Mouse (Mus musculus) midbrain, embryonic 12.5 days (tissue): ENCODE measurements around the gene Drg1. TPM values are rescaled to one million over a fixed set of nuclear protein-coding genes. Genes with fewer than 3 reads are reported as not detected.

ENCODE experiments used
- ATAC-seq: fragments of 200-750 bp; cut with Nextera tagmentation; 2 replicates; pipeline ENCODE4 v1.8.0; 2017; ENCODE audit warnings: low read depth, moderate TSS enrichment, moderate library complexity; ENCODE audit not compliant: low FRiP score
- H3K27ac ChIP-seq: fragments of 300-500 bp; sonication (generic); replicated peaks from 2 replicates; pipeline ENCODE4 v1.5.1; 2016; ENCODE audit warnings: mild to moderate bottlenecking
- H3K27me3 ChIP-seq: fragments of 300-500 bp; sonication (generic); 2 replicates; pipeline ENCODE4 v1.6.1; 2016; ENCODE audit warnings: mild to moderate bottlenecking
- H3K36me3 ChIP-seq: fragments of 300-500 bp; sonication (generic); 2 replicates; pipeline ENCODE4 v1.6.1; 2016
- H3K4me1 ChIP-seq: fragments of 300-500 bp; sonication (generic); 2 replicates; pipeline ENCODE4 v1.6.1; 2016
- H3K4me2 ChIP-seq: fragments of 300-500 bp; sonication (generic); replicated peaks from 2 replicates; pipeline ENCODE4 v1.6.1; 2016; ENCODE audit warnings: mild to moderate bottlenecking, moderate library complexity
- H3K4me3 ChIP-seq: fragments of 300-500 bp; sonication (generic); 2 replicates; pipeline ENCODE4 v1.5.1; 2016; ENCODE audit warnings: mild to moderate bottlenecking
- H3K9ac ChIP-seq: fragments of 300-500 bp; sonication (generic); replicated peaks from 2 replicates; pipeline ENCODE4 v1.6.1; 2016; ENCODE audit warnings: mild to moderate bottlenecking, moderate library complexity
- H3K9me3 ChIP-seq: fragments of 300-500 bp; sonication (generic); 2 replicates; pipeline ENCODE4 v1.6.1; 2016; ENCODE audit warnings: mild to moderate bottlenecking
- WGBS: fragments of 180-500 bp; shearing (Covaris S2); methylation state at CpG from one replicate; pipeline ENCODE4 v1.1.7; 2016; 5-methylcytosine and 5-hydroxymethylcytosine counted together
- polyA plus RNA-seq: library from polyadenylated mRNA; unstranded; fragments of >200 nt; fragmentation: Nextera tagmentation; extraction: Ambion mirVana; gene quantifications from 2 replicates; pipeline ENCODE4 v1.2.1, GENCODE M21; 2016

Gene Drg1
- polyA plus RNA-seq, 1 experiment from 2014 or later, result 285 TPM

DNA sequence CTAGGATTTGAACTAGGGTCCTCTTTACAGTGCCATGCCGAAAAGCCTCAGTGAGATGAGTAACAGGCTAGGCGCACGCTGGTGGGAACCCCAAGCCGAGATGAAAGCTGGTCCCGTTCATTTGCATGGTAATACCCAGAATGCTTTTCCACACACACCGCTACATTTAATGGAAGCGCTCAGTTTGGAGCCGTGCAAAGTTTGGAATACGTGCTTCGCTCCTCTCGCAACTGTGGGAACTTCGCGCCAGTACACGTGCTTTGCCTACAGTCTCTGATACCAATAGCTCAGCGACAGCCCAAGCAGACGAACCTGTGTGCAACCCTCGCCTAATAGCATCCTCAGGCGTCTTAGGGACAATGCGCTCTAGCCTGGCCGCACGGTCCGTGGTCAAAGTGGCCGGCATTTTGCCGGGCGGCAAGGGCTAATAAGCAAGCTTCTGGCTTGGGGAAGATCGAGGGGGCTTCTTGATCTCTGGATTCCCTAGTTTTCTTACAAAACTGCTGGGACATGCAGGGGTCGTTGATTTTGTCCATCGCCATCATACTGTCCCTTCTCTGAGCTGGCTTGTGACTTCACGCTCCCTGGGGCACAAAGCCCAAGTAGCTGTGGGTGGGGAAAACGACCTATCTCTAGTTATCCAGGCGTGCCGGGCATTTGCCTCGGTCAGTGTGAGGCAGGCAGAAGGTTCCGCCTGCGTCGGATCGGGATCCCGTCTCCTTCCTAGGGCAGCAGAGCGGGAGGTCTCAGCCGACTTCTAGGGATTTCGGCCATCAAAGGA is 22.5 kb upstream of the Drg1 start, which contains the start of gene Patz1:
Patz1 (plus strand) TSS at position 354 of the 781 bp plus-strand sequence.
- WGBS, result under 1% methylated on average over 41 of the region's 41 CpGs
- H3K4me2 ChIP-seq, result peak within 1 kb of the TSS; percentile 99
- H3K36me3 ChIP-seq, result peaks cover 6% of the 10 kb centered on the region

DNA sequence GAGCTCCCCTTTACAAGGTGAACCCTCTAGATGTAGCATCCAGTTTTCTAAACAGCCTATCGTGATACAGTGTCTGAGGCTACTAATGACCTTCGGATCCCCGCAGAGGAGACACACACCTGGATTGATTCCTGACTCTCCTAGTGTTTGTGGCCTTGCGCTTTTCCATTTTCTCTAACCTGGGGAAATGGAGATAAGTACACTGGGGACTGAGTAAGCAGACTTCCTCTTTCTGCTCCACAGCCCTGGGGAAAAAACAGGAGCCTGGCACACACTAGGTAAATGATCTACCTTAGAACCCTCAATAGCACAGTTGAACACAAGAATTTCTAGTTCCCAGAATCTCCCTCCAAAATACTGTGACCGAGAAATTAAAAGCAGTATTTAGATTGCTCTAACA is 21.7 kb upstream of the Drg1 start:
- H3K4me1 ChIP-seq, result peaks cover 13% of the 10 kb centered on the region
- peak overlapping the region; percentile 74 for H3K4me3 ChIP-seq
- H3K36me3 ChIP-seq, result no peaks in the 10 kb centered on the region
- peak overlapping the region; percentile 100 for H3K27ac ChIP-seq
- no peaks in the 10 kb centered on the region for H3K9me3 ChIP-seq
- no peak for ATAC-seq
- H3K27me3 ChIP-seq, result peaks cover 5% of the 10 kb centered on the region; the same call in 1 of the 2 replicates
- peak overlapping the region; percentile 97; the same call in 1 of the 2 replicates for H3K9ac ChIP-seq
- H3K4me2 ChIP-seq, result peak overlapping the region; percentile 99
- 64% methylated on average over 5 of the region's 5 CpGs for WGBS

More for the DNA sequence above, 22.5 kb upstream of the Drg1 start, which contains the start of gene Patz1:
- Histone ChIP-seq H3K27me3 (peaks cover 5% of the 10 kb centered on the region; the same call in 1 of the 2 replicates), H3K9me3 (no peaks in the 10 kb centered on the region), H3K4me1 (peaks cover 21% of the 10 kb centered on the region), H3K9ac (peak within 1 kb of the TSS; percentile 97), H3K4me3 (peak within 1 kb of the TSS; percentile 74), H3K27ac (peak within 1 kb of the TSS; percentile 100)
- peak; percentile 9; the same call in 1 of the 2 replicates for ATAC-seq

DNA sequence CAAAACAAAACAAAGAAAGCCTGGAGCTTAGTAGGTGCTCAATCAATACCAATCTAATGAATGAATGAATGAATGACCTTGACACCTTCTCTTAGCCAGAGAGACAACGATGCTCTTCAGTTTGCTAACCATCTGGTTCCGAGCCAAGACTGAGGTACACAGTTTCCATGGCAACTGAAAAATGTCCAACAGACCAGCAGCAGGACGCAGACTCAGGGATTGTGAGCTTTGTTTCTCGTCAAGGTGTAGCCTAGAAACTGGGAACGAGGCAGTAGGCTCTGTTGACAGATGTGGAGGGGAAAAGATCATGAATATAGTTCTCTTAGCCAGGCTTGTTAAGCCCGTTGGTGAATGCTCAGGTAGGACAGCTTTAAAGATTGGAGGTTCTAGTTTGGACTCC is 20.9 kb upstream of the Drg1 start:
- no peak overlapping the region for H3K9ac ChIP-seq
- no peak for ATAC-seq
- no peak overlapping the region for H3K4me3 ChIP-seq
- 30% methylated on average over 6 of the region's 6 CpGs for WGBS
- H3K4me1 ChIP-seq, result peaks cover 13% of the 10 kb centered on the region
- H3K27ac ChIP-seq, result no peak overlapping the region
- H3K4me2 ChIP-seq, result no peak overlapping the region
- H3K27me3 ChIP-seq, result peaks cover 5% of the 10 kb centered on the region; the same call in 1 of the 2 replicates
- no peaks in the 10 kb centered on the region for H3K36me3 ChIP-seq
- H3K9me3 ChIP-seq, result no peaks in the 10 kb centered on the region

DNA sequence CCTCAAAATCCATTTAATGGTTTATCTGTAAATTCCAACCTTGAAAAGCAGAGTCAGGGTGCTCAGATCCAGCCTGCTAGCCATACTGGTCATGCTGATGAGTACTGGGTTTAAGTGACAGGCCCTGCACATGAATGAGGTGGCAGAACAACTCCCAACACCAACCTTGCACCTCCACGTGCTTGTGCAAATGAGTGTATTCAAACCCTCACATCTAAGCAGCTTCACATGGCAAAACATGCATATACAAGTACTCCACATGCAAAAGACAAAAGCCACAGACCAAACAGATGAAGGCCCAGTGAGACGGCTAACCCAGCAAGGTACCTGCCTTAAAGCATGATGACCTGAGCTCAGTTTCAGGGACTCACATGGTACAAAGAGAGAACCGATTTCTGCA is 19.7 kb upstream of the Drg1 start:
- H3K36me3 ChIP-seq, result no peaks in the 10 kb centered on the region
- no peak overlapping the region for H3K27ac ChIP-seq
- peaks cover 5% of the 10 kb centered on the region; the same call in 1 of the 2 replicates for H3K27me3 ChIP-seq
- H3K4me3 ChIP-seq, result no peak overlapping the region
- no peak for ATAC-seq
- 81% methylated on average over 3 of the region's 3 CpGs for WGBS
- H3K4me1 ChIP-seq, result peaks cover 13% of the 10 kb centered on the region
- H3K9me3 ChIP-seq, result no peaks in the 10 kb centered on the region
- H3K4me2 ChIP-seq, result no peak overlapping the region
- no peak overlapping the region for H3K9ac ChIP-seq

GRCm38 (mm10) chr11:3283645-3284044 is 17.4 kb upstream of the Drg1 start:
- peaks cover 5% of the 10 kb centered on the region; the same call in 1 of the 2 replicates for H3K27me3 ChIP-seq
- H3K4me3 ChIP-seq, result no peak overlapping the region
- H3K9ac ChIP-seq, result no peak overlapping the region
- ATAC-seq, result no peak
- H3K27ac ChIP-seq, result no peak overlapping the region
- H3K9me3 ChIP-seq, result no peaks in the 10 kb centered on the region
- H3K4me2 ChIP-seq, result no peak overlapping the region
- H3K4me1 ChIP-seq, result peaks cover 13% of the 10 kb centered on the region
- WGBS, result 93% methylated on average over 6 of the region's 6 CpGs
- H3K36me3 ChIP-seq, result no peaks in the 10 kb centered on the region

DNA sequence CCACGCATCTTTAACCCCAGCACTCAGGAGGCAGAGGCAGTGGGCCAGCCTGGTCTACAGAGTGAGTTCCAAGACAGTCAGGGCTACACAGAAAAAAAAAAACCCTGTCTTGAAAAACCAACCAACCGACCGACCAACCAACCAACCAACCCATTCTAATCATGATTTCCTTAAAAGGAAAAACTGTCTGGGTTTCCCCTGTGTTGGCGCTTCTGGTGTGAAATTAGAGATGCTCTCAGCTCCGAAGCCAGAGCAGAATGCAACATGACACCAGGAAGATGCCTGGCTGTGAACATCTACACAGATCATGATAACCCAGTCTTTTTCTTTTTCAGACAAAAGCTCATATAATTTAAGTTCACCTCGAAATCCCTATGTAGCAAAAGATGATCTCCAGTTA is 16.7 kb upstream of the Drg1 start:
- Histone ChIP-seq H3K9me3 (no peaks in the 10 kb centered on the region), H3K4me1 (peaks cover 9% of the 10 kb centered on the region), H3K36me3 (no peaks in the 10 kb centered on the region), H3K9ac (no peak overlapping the region), H3K27me3 (peaks cover 5% of the 10 kb centered on the region; the same call in 1 of the 2 replicates), H3K4me3 (no peak overlapping the region), H3K27ac (no peak overlapping the region), H3K4me2 (no peak overlapping the region)
- WGBS, result 82% methylated on average over 6 of the region's 6 CpGs
- ATAC-seq, result no peak

- Histone ChIP-seq H3K9me3 (no peaks in the 10 kb centered on the region), H3K9ac (no peak overlapping the region), H3K4me1 (no peaks in the 10 kb centered on the region), H3K4me3 (no peak overlapping the region), H3K36me3 (no peaks in the 10 kb centered on the region), H3K27ac (no peak overlapping the region), H3K27me3 (no peaks in the 10 kb centered on the region), H3K4me2 (no peak overlapping the region)
- 80% methylated on average over 2 of the region's 2 CpGs for WGBS
- ATAC-seq, result no peak
Measured at GRCm38 (mm10) chr11:3279729-3280128, 13.5 kb upstream of the Drg1 start.

DNA sequence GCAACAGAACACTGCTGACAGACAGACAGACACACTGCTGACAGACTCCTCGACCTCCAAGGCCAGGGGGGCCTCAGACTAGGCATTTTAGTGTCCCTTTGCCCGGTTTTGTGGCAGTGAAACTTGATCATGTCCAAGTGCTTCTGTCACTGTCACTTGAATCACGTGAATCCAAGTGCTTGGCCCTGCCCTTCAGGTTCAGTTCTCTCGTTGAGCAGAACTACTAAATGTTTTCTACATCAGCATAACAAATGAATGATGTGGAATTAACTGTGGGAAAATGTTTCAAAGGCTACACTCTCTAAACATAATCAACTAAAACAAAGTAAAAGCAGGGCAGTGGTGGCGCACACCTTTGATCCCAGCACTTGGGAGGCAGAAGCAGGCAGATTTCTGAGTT is 12.1 kb upstream of the Drg1 start:
- no peaks in the 10 kb centered on the region for H3K27me3 ChIP-seq
- no peaks in the 10 kb centered on the region for H3K4me1 ChIP-seq
- no peaks in the 10 kb centered on the region for H3K36me3 ChIP-seq
- ATAC-seq, result no peak
- H3K4me3 ChIP-seq, result no peak overlapping the region
- no peak overlapping the region for H3K27ac ChIP-seq
- no peak overlapping the region for H3K4me2 ChIP-seq
- H3K9me3 ChIP-seq, result no peaks in the 10 kb centered on the region
- 75% methylated on average over 5 of the region's 5 CpGs for WGBS
- no peak overlapping the region for H3K9ac ChIP-seq

- WGBS, result 34% methylated on average over 4 of the region's 4 CpGs
- H3K4me2 ChIP-seq, result no peak overlapping the region
- no peak overlapping the region for H3K9ac ChIP-seq
- ATAC-seq, result no peak
- H3K9me3 ChIP-seq, result no peaks in the 10 kb centered on the region
- H3K27me3 ChIP-seq, result no peaks in the 10 kb centered on the region
- no peak overlapping the region for H3K27ac ChIP-seq
- no peak overlapping the region for H3K4me3 ChIP-seq
- peaks cover 14% of the 10 kb centered on the region for H3K4me1 ChIP-seq
- 0 out of 2 replicates have a peak, but pooled peaks cover 4% of the 10 kb centered on the region for H3K36me3 ChIP-seq
Measured at GRCm38 (mm10) chr11:3269241-3269640, 3.0 kb upstream of the Drg1 start.

DNA sequence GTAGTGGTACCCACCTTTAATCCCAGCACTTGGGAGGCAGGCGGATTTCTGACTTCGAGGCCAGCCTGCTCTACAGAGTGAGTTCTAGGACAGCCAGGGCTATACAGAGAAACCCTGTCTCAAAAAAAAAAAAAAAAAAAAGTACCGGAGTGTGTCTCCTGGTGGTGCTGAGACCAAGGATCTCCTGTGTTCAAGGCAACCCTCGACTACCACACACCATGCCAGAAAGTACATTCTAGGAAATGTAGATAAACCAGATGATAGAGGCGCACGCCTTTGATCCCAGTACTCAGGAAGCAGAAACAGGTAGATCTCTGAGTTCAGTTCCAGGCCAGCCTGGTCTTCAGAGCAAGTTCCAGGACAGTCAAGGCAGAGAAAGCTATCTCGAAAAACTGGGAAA is 918 bp upstream of the Drg1 start:
- Histone ChIP-seq H3K36me3 (peaks cover 22% of the 10 kb centered on the region), H3K4me1 (peaks cover 27% of the 10 kb centered on the region), H3K9ac (no peak overlapping the region), H3K4me2 (peak overlapping the region; percentile 68), H3K27me3 (no peaks in the 10 kb centered on the region), H3K4me3 (peak overlapping the region; percentile 92), H3K27ac (peak overlapping the region; percentile 95; the same call in 1 of the 2 replicates), H3K9me3 (no peaks in the 10 kb centered on the region)
- WGBS, result 50% methylated on average over 7 of the region's 7 CpGs
- 0 out of 2 replicates have a peak, but pooled peaks have one; percentile 6 for ATAC-seq

DNA sequence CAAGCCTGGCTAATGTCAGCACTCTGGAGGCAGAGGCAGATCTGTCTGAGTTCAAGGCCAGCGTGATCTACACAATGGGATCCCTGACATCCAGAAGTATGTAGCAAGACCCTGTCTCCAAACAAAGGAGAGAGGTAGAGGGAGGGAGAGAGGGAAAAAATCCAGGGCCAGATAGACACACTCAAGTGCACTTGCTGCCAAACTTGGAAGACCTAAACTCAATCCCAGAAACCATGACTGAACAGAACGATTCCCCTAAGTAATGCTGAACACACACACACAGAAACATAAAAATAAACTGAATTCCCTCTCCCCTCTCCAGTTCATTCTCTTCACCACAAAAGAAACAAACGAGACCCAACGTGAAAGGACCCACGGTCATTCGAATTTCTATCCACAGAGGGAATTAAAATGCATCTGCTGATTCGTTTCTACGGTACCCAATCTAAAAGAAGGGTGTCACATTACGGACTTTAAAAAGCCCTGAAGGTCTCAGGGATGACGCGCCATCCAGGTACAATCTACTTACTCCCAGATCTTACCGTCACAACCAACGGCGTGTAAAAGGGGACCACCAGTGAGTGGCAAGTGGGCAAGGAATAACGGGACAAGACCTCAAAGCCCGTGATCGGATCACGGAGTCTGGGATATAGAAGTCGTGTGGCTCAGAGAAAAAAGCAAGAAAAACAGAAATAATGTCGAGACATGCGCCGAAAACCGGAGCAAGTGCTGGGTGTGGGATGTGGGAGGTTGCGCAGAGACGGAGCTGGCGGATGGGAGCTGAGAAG is 730 bp downstream of the Drg1 start:
- peak; percentile 1; the same call in 1 of the 2 replicates for ATAC-seq
- H3K27me3 ChIP-seq, result no peaks in the 10 kb centered on the region
- peaks cover 37% of the 10 kb centered on the region for H3K36me3 ChIP-seq
- no peaks in the 10 kb centered on the region for H3K9me3 ChIP-seq
- peaks cover 27% of the 10 kb centered on the region for H3K4me1 ChIP-seq
- H3K27ac ChIP-seq, result peak overlapping the region; percentile 95
- 1% methylated on average over 26 of the region's 26 CpGs for WGBS
- H3K4me2 ChIP-seq, result peak overlapping the region; percentile 68
- peak overlapping the region; percentile 92 for H3K4me3 ChIP-seq
- H3K9ac ChIP-seq, result peak overlapping the region; percentile 98

GRCm38 (mm10) chr11:3259537-3259936 is 6.7 kb downstream of the Drg1 start:
- no peak overlapping the region for H3K4me2 ChIP-seq
- H3K9ac ChIP-seq, result no peak overlapping the region
- peaks cover 91% of the 10 kb centered on the region for H3K36me3 ChIP-seq
- WGBS, result 92% methylated on average over 1 of the region's 1 CpGs
- no peak overlapping the region for H3K27ac ChIP-seq
- no peak for ATAC-seq
- H3K9me3 ChIP-seq, result no peaks in the 10 kb centered on the region
- no peak overlapping the region for H3K4me3 ChIP-seq
- no peaks in the 10 kb centered on the region for H3K27me3 ChIP-seq
- H3K4me1 ChIP-seq, result peaks cover 16% of the 10 kb centered on the region
